ENCODE assay signal across 11 mouse cellular contexts in genomic region chr4:131267760-131268159, GRCm38 (mm10).
A peak's percentile ranks its signal among the peaks of the same experiment; 100 is the strongest.
DNase-seq lines count a peak whose midpoint lies in the region; ATAC-seq and TF ChIP-seq lines count a peak whose summit lies in the region.
"Had no signal": no experiment of that assay in that cellular context is flagged by ENCODE, and none has a peak within 500 bp of the region (broad histone marks: within the 10 kb centered on the region; RNA-seq: fewer than 3 reads in every experiment).

No protein-coding gene starts in this region.

- no peaks in the 10 kb centered on the region for H3K9me3 ChIP-seq in forebrain, embryonic 12.5 days
- no peaks in the 10 kb centered on the region for H3K9me3 ChIP-seq in forebrain, embryonic 16.5 days (ENCODE audit: control insufficient read depth, low read length)
- H3K9me3 ChIP-seq in intestine, embryonic 15.5 days: no peaks in the 10 kb centered on the region
- H3K9me3 ChIP-seq: liver, embryonic 15.5 days had no signal

- no peak for TF ChIP-seq CTCF in lung, adult 2 months (IDR thresholded peaks at IDR 0.05; ENCODE audit: insufficient read depth, low read length)

- TF ChIP-seq POLR2A in lung, adult 2 months (IDR thresholded peaks at IDR 0.05; ENCODE audit: borderline replicate concordance, extremely low read depth, low read depth, low read length): no peak

- no peak overlapping the region for H3K4me2 ChIP-seq in forebrain, embryonic 12.5 days
- H3K4me2 ChIP-seq in forebrain, embryonic 16.5 days (ENCODE audit: low read length): no peak overlapping the region
- H3K4me2 ChIP-seq in intestine, embryonic 15.5 days (replicated peaks): no peak overlapping the region
- H3K4me2 ChIP-seq: liver, embryonic 15.5 days had no signal

- peaks cover 24% of the 10 kb centered on the region for H3K4me1 ChIP-seq in forebrain, embryonic 12.5 days
- peaks cover 19% of the 10 kb centered on the region for H3K4me1 ChIP-seq in forebrain, embryonic 16.5 days (replicated peaks; ENCODE audit: control insufficient read depth, insufficient read depth, low read length)
- H3K4me1 ChIP-seq in lung, adult 2 months (ENCODE audit: control insufficient read depth, insufficient read depth, low read length): no peaks in the 10 kb centered on the region; the same call in 1 of the 2 replicates
- H3K4me1 ChIP-seq in intestine, embryonic 15.5 days (replicated peaks): 0 out of 2 replicates have a peak, but pooled peaks cover 2% of the 10 kb centered on the region
- H3K4me1 ChIP-seq: liver, embryonic 15.5 days had no signal

- no peak overlapping the region for H3K9ac ChIP-seq in forebrain, embryonic 12.5 days
- no peak overlapping the region for H3K9ac ChIP-seq in forebrain, embryonic 16.5 days (replicated peaks; ENCODE audit: low read depth, low read length)
- no peak overlapping the region for H3K9ac ChIP-seq in intestine, embryonic 15.5 days
- H3K9ac ChIP-seq: liver, embryonic 15.5 days had no signal

- 0 out of 2 replicates have a peak overlapping the region, but pooled peaks have one; percentile 15 for H3K27ac ChIP-seq in forebrain, embryonic 12.5 days
- H3K27ac ChIP-seq in forebrain, embryonic 16.5 days (ENCODE audit: low read length): no peak overlapping the region
- H3K27ac ChIP-seq in intestine, embryonic 15.5 days: no peak overlapping the region
- H3K27ac ChIP-seq: liver, embryonic 15.5 days had no signal

- peak; percentile 8 to 28 for DNase-seq in lung, adult 18-20 months
- no peak for DNase-seq in lung, adult 2 months
- peak; percentile 74 for DNase-seq in heart, postnatal 4 days
- DNase-seq in lung, postnatal 4 days: peak; percentile 66 to 78
- no peak for DNase-seq in left cerebral cortex, adult 18-20 months (ENCODE audit: low spot score in 2 of 2)
- DNase-seq: B cell, adult 2 months; cerebellum, adult 8-10 months had no signal

- 51% methylated on average over 10 of the region's 10 CpGs for WGBS in forebrain, embryonic 12.5 days
- WGBS in forebrain, embryonic 16.5 days: 29% methylated on average over 10 of the region's 10 CpGs
- 34% methylated on average over 10 of the region's 10 CpGs for WGBS in lung, adult 2 months
- 39% methylated on average over 10 of the region's 10 CpGs for WGBS in intestine, embryonic 15.5 days

- H3K4me3 ChIP-seq in forebrain, embryonic 12.5 days (replicated peaks): no peak overlapping the region
- H3K4me3 ChIP-seq in forebrain, embryonic 16.5 days (replicated peaks; ENCODE audit: low read length): no peak overlapping the region
- no peak overlapping the region for H3K4me3 ChIP-seq in lung, adult 2 months (replicated peaks; ENCODE audit: extremely low read depth, low read depth, low read length)
- no peak overlapping the region for H3K4me3 ChIP-seq in intestine, embryonic 15.5 days (replicated peaks)
- H3K4me3 ChIP-seq: liver, embryonic 15.5 days had no signal

- peaks cover 13% of the 10 kb centered on the region for H3K27me3 ChIP-seq in forebrain, embryonic 12.5 days
- no peaks in the 10 kb centered on the region for H3K27me3 ChIP-seq in forebrain, embryonic 16.5 days (replicated peaks; ENCODE audit: control insufficient read depth, insufficient read depth, low read length)
- H3K27me3 ChIP-seq in intestine, embryonic 15.5 days (replicated peaks): peaks cover 4% of the 10 kb centered on the region; the same call in 1 of the 2 replicates
- H3K27me3 ChIP-seq: liver, embryonic 15.5 days had no signal

- no peaks in the 10 kb centered on the region for H3K36me3 ChIP-seq in forebrain, embryonic 12.5 days (replicated peaks)
- no peaks in the 10 kb centered on the region for H3K36me3 ChIP-seq in forebrain, embryonic 16.5 days (ENCODE audit: control insufficient read depth, insufficient read depth)
- no peaks in the 10 kb centered on the region for H3K36me3 ChIP-seq in intestine, embryonic 15.5 days
- H3K36me3 ChIP-seq: liver, embryonic 15.5 days had no signal

- no peak for ATAC-seq in forebrain, embryonic 12.5 days (ENCODE audit: low FRiP score)
- no peak for ATAC-seq in forebrain, embryonic 16.5 days
- no peak for ATAC-seq in intestine, embryonic 15.5 days

Comparison
In these comparisons a context has a peak if more than half of its experiments do, and no peak if none do; other contexts are left out.
1. DNase-seq: peak in lung, adult 18-20 months (2 of 2), heart, postnatal 4 days (single experiment) and lung, postnatal 4 days (2 of 2); none in lung, adult 2 months (single experiment) and left cerebral cortex, adult 18-20 months (0 of 2).